ENCODE assay signal across 8 mouse cellular contexts in the genomic region with DNA sequence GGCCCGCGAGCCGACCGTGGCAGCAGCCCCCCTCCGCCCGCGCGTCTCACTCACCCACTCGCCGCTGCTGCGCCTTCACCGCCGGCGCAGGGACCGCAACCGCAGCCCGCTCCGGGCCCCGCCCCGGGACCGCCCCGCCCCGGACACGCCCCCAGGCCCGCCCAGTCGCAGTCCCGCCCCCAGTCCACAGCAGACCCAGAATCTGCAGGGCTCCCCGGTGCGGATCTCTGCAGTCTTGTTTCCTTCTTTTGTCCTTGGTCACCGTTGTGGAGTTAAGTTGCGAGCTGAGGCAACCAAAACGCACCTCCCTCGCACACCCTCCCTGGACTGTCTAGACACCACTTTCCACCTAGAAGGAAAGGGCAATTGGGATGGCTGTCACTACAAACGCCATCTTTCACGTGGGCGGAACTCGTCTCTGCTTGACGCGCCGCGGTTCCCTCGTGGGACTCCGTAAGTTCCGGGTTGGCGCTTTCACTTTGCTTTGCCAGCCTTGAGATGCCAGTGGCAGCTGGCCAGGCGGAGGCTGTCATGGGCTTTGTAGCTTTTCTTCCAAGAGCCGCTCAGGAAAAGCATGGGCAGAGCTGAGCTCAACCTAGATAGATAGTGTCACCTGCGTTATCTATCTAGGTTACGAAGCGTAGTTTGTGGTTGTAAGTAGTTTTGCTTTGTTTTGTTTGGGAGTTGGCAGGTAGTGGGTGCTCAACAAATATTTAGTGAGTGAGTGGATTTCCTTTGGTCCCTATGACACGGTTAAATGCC. TPM values are rescaled to one million over a fixed set of nuclear protein-coding genes. Genes with fewer than 3 reads are reported as not detected.
DNase-seq lines count a peak whose midpoint lies in the region; ATAC-seq and TF ChIP-seq lines count a peak whose summit lies in the region.

A gene (minus strand): TSS at position 442 of the 762 bp plus-strand sequence.

- H3K4me1 ChIP-seq in hindbrain, embryonic 13.5 days (replicated peaks), result peaks cover 10% of the 10 kb centered on the region

- H3K4me3 ChIP-seq in hindbrain, embryonic 13.5 days, result peak within 1 kb of the TSS; percentile 91

- no peaks in the 10 kb centered on the region for H3K9me3 ChIP-seq in hindbrain, embryonic 13.5 days

- WGBS in hindbrain, embryonic 13.5 days, result under 1% methylated on average over 35 of the region's 51 CpGs

- in situ Hi-C loops in Patski (cut with MboI; ENCODE audit: low pct_unique_long_range_greater_than_20kb), result no loop called here

- peak within 1 kb of the TSS; percentile 89 for H3K27ac ChIP-seq in hindbrain, embryonic 13.5 days

- H3K27me3 ChIP-seq in Patski, result no peaks in the 10 kb centered on the region
- H3K27me3 ChIP-seq in hindbrain, embryonic 13.5 days, result 0 out of 2 replicates have a peak, but pooled peaks cover 4% of the 10 kb centered on the region

- peak within 1 kb of the TSS; percentile 90 for H3K9ac ChIP-seq in hindbrain, embryonic 13.5 days

- CTCF ChIA-PET in Patski (lab: Charles Lee), result no interaction called here

- peak; percentile 91 for ATAC-seq in Patski
- peak; percentile 99 for ATAC-seq in hindbrain, embryonic 13.5 days (ENCODE audit: low FRiP score)

- peak; percentile 87 for DNase-seq in Patski (ENCODE audit: low read depth, low spot score)
- peak; percentile 97 to 98 for DNase-seq in cerebellum, postnatal 14 days
- peak; percentile 93 to 96 for DNase-seq in frontal cortex, postnatal 14 days (ENCODE audit: low spot score in 2 of 2)
- peak; percentile 90 to 96 for DNase-seq in layer of hippocampus, postnatal 25 days (ENCODE audit: extremely low spot score in 1 of 2, low spot score in 1 of 2)
- DNase-seq in lung, postnatal 25 days (ENCODE audit: low spot score), result peak; percentile 96
- DNase-seq in retina, embryonic 14.5 days (ENCODE audit: low spot score), result peak; percentile 97
- DNase-seq in thymus, postnatal 4 days, result peak; percentile 96

- TF ChIP-seq CTCF in Patski (IDR thresholded peaks at IDR 0.05), result no peak

- H3K36me3 ChIP-seq in hindbrain, embryonic 13.5 days, result no peaks in the 10 kb centered on the region

- H3K4me2 ChIP-seq in hindbrain, embryonic 13.5 days, result peak within 1 kb of the TSS; percentile 78

- POLR2A ChIA-PET in Patski (lab: Charles Lee), result interaction anchor here (0.6 kb wide), 1 partner anchor 9 kb away, joined by 3 read pairs; no protein-coding TSS in a partner anchor

RNA-seq across cellular contexts. Expression of the gene that starts here (rescaled TPM):
- 10.0 TPM for polyA plus RNA-seq in Patski (2021)
- 41.1 and 42.3 TPM in 2 replicates for polyA plus RNA-seq in hindbrain, embryonic 13.5 days (2015; fragmentation: Nextera tagmentation; extraction: Ambion mirVana)
- total RNA-seq in layer of hippocampus, postnatal 25 days (2021), result 10 to 100 TPM; 26.0 to 30.1 TPM

Comparison
In these comparisons a context has a peak if more than half of its experiments do, and no peak if none do; other contexts are left out.
1. Peak in every context shown above with its lines: DNase-seq, ATAC-seq, H3K4me3 ChIP-seq and H3K27ac ChIP-seq.